Mouse (Mus musculus) layer of hippocampus, postnatal 25 days (tissue): ENCODE measurements around the gene Zgrf1. TPM values are rescaled to one million over a fixed set of nuclear protein-coding genes. Genes with fewer than 3 reads are reported as not detected.

Source experiments
- DNase-seq, 2 experiments: peaks; one replicate each; pipeline ENCODE4 v3.0.0; 2022; ENCODE audit warnings: mixed read lengths in 2 of 2, low spot score in 1 of 2; ENCODE audit errors: extremely low spot score in 1 of 2
- total RNA-seq, 2 experiments: library from RNA; stranded (reverse); gene quantifications; 2 replicates each; pipeline ENCODE4 v1.2.3; 2021

Gene Zgrf1
- total RNA-seq, 2 experiments from 2014 or later: 2.3 to 2.5 TPM

GRCm38 (mm10) chr3:127554723-127555122 is 1.4 kb downstream of the Zgrf1 start:
- no peak for DNase-seq

GRCm38 (mm10) chr3:127558201-127558600 is 4.9 kb downstream of the Zgrf1 start:
- DNase-seq: no peak

GRCm38 (mm10) chr3:127562974-127563373 is 9.7 kb downstream of the Zgrf1 start:
- no peak for DNase-seq

DNA sequence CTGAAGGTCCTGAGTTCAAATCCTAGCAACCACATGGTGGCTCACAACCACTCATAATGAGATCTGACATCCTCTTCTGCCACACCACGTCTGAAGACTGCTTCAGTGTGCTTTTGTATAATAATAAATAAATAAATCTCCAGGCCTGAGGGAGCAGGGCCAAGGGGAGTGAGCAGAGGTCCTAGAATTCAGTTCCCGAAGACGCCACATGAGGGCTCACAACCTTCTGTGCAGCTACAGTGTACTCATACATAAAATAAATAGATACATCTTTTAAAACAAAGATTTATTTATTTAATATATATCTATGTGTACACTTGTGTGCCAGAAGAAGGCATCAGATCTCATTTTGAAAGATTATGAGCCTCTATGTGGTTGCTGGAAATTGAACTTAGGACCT is 11.8 kb downstream of the Zgrf1 start:
- no peak for DNase-seq

DNA sequence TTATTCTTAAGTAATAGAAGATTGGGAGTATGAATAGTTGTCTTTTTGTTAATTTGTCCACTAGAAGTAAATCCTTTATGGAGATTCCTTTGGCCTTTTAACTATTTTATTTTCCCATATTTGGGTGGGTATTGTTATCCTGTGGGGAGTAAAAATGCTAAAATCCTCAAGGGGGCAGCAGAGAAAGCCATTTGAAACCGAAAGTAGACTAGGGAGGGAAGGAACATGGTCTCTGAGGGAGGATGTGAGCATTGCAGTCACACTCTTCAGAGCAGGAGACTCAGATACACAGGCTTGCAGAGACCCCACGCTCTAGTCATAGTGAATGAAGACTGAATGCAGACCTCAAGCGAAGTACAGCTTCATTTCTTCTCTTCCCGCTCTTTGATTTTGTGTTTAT is 19.3 kb downstream of the Zgrf1 start:
- peak; percentile 23 to 34 for DNase-seq

GRCm38 (mm10) chr3:127597136-127597535 is 43.8 kb downstream of the Zgrf1 start:
- DNase-seq: no peak

- no peak for DNase-seq
These were observed 54.8 kb downstream of the Zgrf1 start for GRCm38 (mm10) chr3:127608109-127608508.

GRCm38 (mm10) chr3:127625296-127625695 is 72.0 kb downstream of the Zgrf1 start:
- peak; percentile 68 to 77 for DNase-seq

- no peak for DNase-seq
These were observed 72.6 kb downstream of the Zgrf1 start for GRCm38 (mm10) chr3:127625701-127626399.

DNA sequence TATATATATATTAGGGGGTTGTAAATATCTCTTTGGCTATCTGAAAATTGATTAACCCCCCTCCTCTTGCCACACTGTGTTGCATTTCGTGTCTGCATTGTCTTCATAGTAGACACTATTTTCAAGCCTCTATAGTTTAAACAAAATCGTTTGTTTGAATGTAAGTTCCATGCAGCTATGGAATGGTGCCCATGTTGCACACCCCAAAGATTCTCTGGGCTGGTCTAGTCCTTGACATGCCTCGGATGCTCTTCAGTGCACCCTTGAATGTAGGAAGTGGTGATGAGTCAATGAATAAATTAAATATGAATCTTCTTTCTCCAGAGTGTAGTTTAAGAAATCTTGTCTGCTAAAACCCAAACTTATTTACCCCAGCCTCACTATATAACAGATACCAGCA is 73.2 kb downstream of the Zgrf1 start:
- no peak for DNase-seq

DNA sequence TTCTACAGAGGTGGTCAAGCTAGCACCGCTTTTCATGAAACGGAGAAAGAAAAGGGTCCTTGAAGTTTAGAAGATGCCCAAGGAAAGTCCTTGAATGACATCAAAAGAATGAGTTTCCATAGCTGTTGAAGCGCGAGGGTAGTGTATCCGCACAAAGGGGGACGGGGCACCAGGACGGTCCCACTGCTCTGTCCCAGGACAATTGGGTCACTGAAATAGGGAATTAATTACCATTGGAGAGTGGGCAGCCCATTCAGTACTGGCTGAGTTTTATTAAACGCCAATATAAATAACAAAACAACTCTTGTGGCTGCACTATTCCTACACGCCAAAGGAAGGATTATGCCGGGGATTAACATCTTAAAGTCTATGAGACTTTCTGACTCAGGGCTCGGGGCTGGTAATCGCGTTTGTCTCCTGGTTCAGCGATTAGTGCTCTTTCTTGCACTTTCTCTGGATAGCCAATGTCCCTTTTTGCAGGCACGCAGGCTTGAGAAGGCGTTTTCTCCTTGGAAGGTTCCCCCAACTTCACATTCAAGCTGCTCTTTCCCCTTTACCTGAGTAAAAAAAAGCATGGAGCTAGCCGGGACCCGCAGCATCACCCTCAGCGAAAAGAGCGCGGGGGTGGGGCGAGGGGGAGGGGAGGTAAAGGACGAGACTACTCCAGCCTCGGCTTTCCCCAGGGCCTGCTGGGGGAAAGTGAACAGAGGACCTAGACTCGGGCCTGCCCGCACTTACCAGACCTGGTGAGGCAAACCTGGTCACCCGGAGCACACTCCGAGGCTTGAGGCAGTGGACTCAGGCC is 74.1 kb downstream of the Zgrf1 start:
- no peak for DNase-seq

DNA sequence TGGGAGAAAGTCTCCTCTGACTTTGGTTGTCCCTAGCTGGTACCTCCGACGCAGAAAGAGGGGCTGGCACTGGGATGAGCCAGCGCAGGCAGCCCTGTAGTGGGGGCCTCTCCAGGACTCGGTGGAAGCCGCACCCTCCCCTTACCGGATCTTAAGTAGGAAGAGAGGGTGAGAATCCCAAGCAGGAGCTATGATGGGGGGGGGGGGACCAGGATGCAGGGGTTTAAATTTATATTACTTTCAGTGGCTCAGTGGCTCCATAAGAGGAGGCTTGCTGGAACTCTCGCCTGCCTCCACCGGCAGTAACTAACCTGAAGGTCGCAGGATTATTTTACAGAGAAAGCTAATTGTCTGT is 74.6 kb downstream of the Zgrf1 start:
- no peak for DNase-seq

- DNase-seq: no peak
These were observed 75.3 kb downstream of the Zgrf1 start for GRCm38 (mm10) chr3:127628311-127629184.

- DNase-seq: no peak
These were observed 76.9 kb downstream of the Zgrf1 start for GRCm38 (mm10) chr3:127630190-127630589.

GRCm38 (mm10) chr3:127630735-127631372 is 77.6 kb downstream of the Zgrf1 start:
- DNase-seq: no peak

GRCm38 (mm10) chr3:127631582-127631981 is 78.3 kb downstream of the Zgrf1 start:
- no peak for DNase-seq

DNA sequence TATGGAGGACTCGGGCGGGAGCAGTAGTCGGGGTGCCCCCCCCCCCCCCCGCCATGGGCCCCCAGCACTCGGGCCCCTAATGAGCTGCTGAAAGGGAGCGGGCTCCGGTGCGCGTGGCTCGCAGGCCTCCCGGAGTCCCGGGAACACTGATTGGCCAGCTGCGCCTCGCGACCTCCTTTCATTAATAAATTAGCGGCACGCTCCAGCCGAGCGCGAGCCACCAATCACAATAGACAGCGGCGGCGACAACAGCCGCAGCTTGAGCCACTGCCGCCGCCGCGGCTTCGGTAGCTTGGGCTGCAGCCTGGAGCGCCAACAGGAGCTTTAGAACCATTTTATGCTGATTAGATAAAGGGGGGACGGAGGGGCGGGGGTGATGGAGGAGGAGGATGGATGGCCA is 79.2 kb downstream of the Zgrf1 start:
- no peak for DNase-seq

- peak in 1 of 2 experiments; percentile 13 for DNase-seq
These were observed 80.1 kb downstream of the Zgrf1 start, which contains the start of gene Neurog2 for GRCm38 (mm10) chr3:127633080-127634032. TSS of gene Neurog2 (plus strand) at chr3:127633135.
